Mouse (Mus musculus) midbrain, embryonic 10.5 days (tissue): ENCODE data around the gene Nop53. TPM values are rescaled to one million over a fixed set of nuclear protein-coding genes. Genes with fewer than 3 reads are reported as not detected.
"Not testable (repeated sequence)": the region's sequence is repeated elsewhere in the genome, so short reads cannot be mapped to it uniquely, and the experiment has no call there.

Experiments used
- DNase-seq: peaks from one replicate; pipeline ENCODE4 v3.0.0-alpha.2; 2017; ENCODE audit warnings: low spot score
- H3K27ac ChIP-seq: fragments of 300-500 bp; sonication (generic); replicated peaks from 2 replicates; pipeline ENCODE4 v1.5.1; 2016; ENCODE audit warnings: mild to moderate bottlenecking
- H3K27me3 ChIP-seq: fragments of 300-500 bp; sonication (generic); 2 replicates; pipeline ENCODE4 v1.6.1; 2016; ENCODE audit warnings: low read depth, mild to moderate bottlenecking; ENCODE audit not compliant: poor library complexity, severe bottlenecking
- H3K36me3 ChIP-seq: fragments of 300-500 bp; sonication (generic); 2 replicates; pipeline ENCODE4 v1.6.1; 2016; ENCODE audit warnings: mild to moderate bottlenecking, moderate library complexity
- H3K4me1 ChIP-seq: fragments of 300-500 bp; sonication (generic); 2 replicates; pipeline ENCODE4 v1.6.1; 2016
- H3K4me3 ChIP-seq: fragments of 300-500 bp; sonication (generic); 2 replicates; pipeline ENCODE4 v1.5.1; 2016; ENCODE audit warnings: mild to moderate bottlenecking, moderate library complexity
- H3K9me3 ChIP-seq: fragments of 300-500 bp; sonication (generic); replicated peaks from 2 replicates; pipeline ENCODE4 v1.6.1; 2016; ENCODE audit warnings: mild to moderate bottlenecking
- WGBS: fragments of 180-500 bp; shearing (Covaris S2); methylation state at CpG from one replicate; pipeline ENCODE4 v1.1.7; 2016; 5-methylcytosine and 5-hydroxymethylcytosine counted together
- polyA plus RNA-seq: library from polyadenylated mRNA; unstranded; fragments of >200 nt; fragmentation: Nextera tagmentation; extraction: Ambion mirVana; gene quantifications from 2 replicates; pipeline ENCODE4 v1.2.1, GENCODE M21; 2016

Gene Nop53
- polyA plus RNA-seq, 1 experiment from 2014 or later = 183 TPM

GRCm38 (mm10) chr7:15933437-15934359 is 12.2 kb downstream of the Nop53 start:
- Histone ChIP-seq H3K27ac (no peak overlapping the region), H3K4me1 (no peaks in the 10 kb centered on the region), H3K9me3 (peaks cover 10% of the 10 kb centered on the region), H3K36me3 (peaks cover 40% of the 10 kb centered on the region), H3K27me3 (no peaks in the 10 kb centered on the region), H3K4me3 (no peak overlapping the region)
- no peak for DNase-seq
- WGBS = 71% methylated on average over 16 of the region's 16 CpGs

- 82% methylated on average over 3 of the region's 3 CpGs for WGBS
- Histone ChIP-seq H3K9me3 (peaks cover 10% of the 10 kb centered on the region), H3K4me1 (no peaks in the 10 kb centered on the region), H3K4me3 (no peak overlapping the region), H3K27me3 (no peaks in the 10 kb centered on the region), H3K27ac (no peak overlapping the region), H3K36me3 (peaks cover 20% of the 10 kb centered on the region)
- DNase-seq = no peak
These were observed 14.2 kb downstream of the Nop53 start for GRCm38 (mm10) chr7:15931635-15932034.

- H3K9me3 ChIP-seq = peaks cover 8% of the 10 kb centered on the region
- H3K27me3 ChIP-seq = no peaks in the 10 kb centered on the region
- no peak for DNase-seq
- peaks cover 9% of the 10 kb centered on the region for H3K36me3 ChIP-seq
- H3K4me1 ChIP-seq = no peaks in the 10 kb centered on the region
- no peak overlapping the region for H3K27ac ChIP-seq
- WGBS = 63% methylated on average over 2 of the region's 2 CpGs
- no peak overlapping the region for H3K4me3 ChIP-seq
These were observed 15.3 kb downstream of the Nop53 start for GRCm38 (mm10) chr7:15930543-15930942.

GRCm38 (mm10) chr7:15929910-15930309 is 16.0 kb downstream of the Nop53 start:
- Histone ChIP-seq H3K27ac (no peak overlapping the region), H3K9me3 (peaks cover 2% of the 10 kb centered on the region; the same call in 1 of the 2 replicates), H3K4me3 (no peak overlapping the region), H3K36me3 (peaks cover 3% of the 10 kb centered on the region), H3K27me3 (no peaks in the 10 kb centered on the region), H3K4me1 (no peaks in the 10 kb centered on the region)
- 36% methylated on average over 4 of the region's 4 CpGs for WGBS
- DNase-seq = peak; percentile 42

- H3K4me1 ChIP-seq = peaks cover 26% of the 10 kb centered on the region
- H3K27ac ChIP-seq = peak within 1 kb of the TSS; percentile 98
- WGBS = under 1% methylated on average over 33 of the region's 33 CpGs
- peak; percentile 93 for DNase-seq
- H3K27me3 ChIP-seq = peaks cover 17% of the 10 kb centered on the region
- peaks cover 36% of the 10 kb centered on the region for H3K36me3 ChIP-seq
- H3K9me3 ChIP-seq = no peaks in the 10 kb centered on the region; the same call in 1 of the 2 replicates
- H3K4me3 ChIP-seq = peak within 1 kb of the TSS; percentile 82
These were observed 23.6 kb downstream of the Nop53 start, which contains the start of gene Selenow for GRCm38 (mm10) chr7:15922220-15922773. TSS of gene Selenow (minus strand) at chr7:15922402.

- peaks cover 41% of the 10 kb centered on the region for H3K36me3 ChIP-seq
- peaks cover 26% of the 10 kb centered on the region for H3K4me1 ChIP-seq
- no peaks in the 10 kb centered on the region; the same call in 1 of the 2 replicates for H3K9me3 ChIP-seq
- peak overlapping the region; percentile 98 for H3K27ac ChIP-seq
- peaks cover 17% of the 10 kb centered on the region for H3K27me3 ChIP-seq
- 2% methylated on average over 10 of the region's 10 CpGs for WGBS
- H3K4me3 ChIP-seq = peak overlapping the region; percentile 82
- peak; percentile 68 for DNase-seq
These were observed 24.1 kb downstream of the Nop53 start for GRCm38 (mm10) chr7:15921796-15922195.

GRCm38 (mm10) chr7:15920645-15921190 is 25.2 kb downstream of the Nop53 start:
- Histone ChIP-seq H3K4me3 (peak overlapping the region; percentile 82), H3K36me3 (peaks cover 49% of the 10 kb centered on the region), H3K9me3 (no peaks in the 10 kb centered on the region; the same call in 1 of the 2 replicates), H3K27ac (peak overlapping the region; percentile 98; the same call in 1 of the 2 replicates), H3K4me1 (peaks cover 26% of the 10 kb centered on the region), H3K27me3 (peaks cover 17% of the 10 kb centered on the region)
- no peak for DNase-seq
- WGBS = 87% methylated on average over 6 of the region's 6 CpGs

- Histone ChIP-seq H3K4me1 (peaks cover 26% of the 10 kb centered on the region), H3K27me3 (peaks cover 17% of the 10 kb centered on the region), H3K36me3 (peaks cover 49% of the 10 kb centered on the region), H3K4me3 (peak overlapping the region; percentile 82), H3K27ac (no peak overlapping the region), H3K9me3 (no peaks in the 10 kb centered on the region; the same call in 1 of the 2 replicates)
- DNase-seq = no peak
- WGBS = 91% methylated on average over 9 of the region's 9 CpGs
These were observed 25.9 kb downstream of the Nop53 start for GRCm38 (mm10) chr7:15919947-15920346.

GRCm38 (mm10) chr7:15918371-15918770 is 27.5 kb downstream of the Nop53 start:
- H3K27me3 ChIP-seq = peaks cover 5% of the 10 kb centered on the region

GRCm38 (mm10) chr7:15916996-15917395 is 28.9 kb downstream of the Nop53 start:
- Histone ChIP-seq H3K4me1 (peaks cover 25% of the 10 kb centered on the region), H3K36me3 (peaks cover 49% of the 10 kb centered on the region), H3K4me3 (no peak overlapping the region), H3K9me3 (no peaks in the 10 kb centered on the region; the same call in 1 of the 2 replicates), H3K27ac (no peak overlapping the region), H3K27me3 (no peaks in the 10 kb centered on the region)
- WGBS = 86% methylated on average over 4 of the region's 4 CpGs
- no peak for DNase-seq

More at GRCm38 (mm10) chr7:15918371-15918770, 27.5 kb downstream of the Nop53 start:
- Histone ChIP-seq H3K9me3 (no peaks in the 10 kb centered on the region; the same call in 1 of the 2 replicates), H3K36me3 (peaks cover 49% of the 10 kb centered on the region), H3K4me3 (no peak overlapping the region), H3K27ac (no peak overlapping the region), H3K4me1 (peaks cover 26% of the 10 kb centered on the region)
- DNase-seq = no peak

GRCm38 (mm10) chr7:15916134-15916723 is 29.6 kb downstream of the Nop53 start:
- Histone ChIP-seq H3K9me3 (no peaks in the 10 kb centered on the region; the same call in 1 of the 2 replicates), H3K36me3 (peaks cover 49% of the 10 kb centered on the region), H3K27me3 (no peaks in the 10 kb centered on the region), H3K4me3 (no peak overlapping the region), H3K4me1 (peaks cover 23% of the 10 kb centered on the region), H3K27ac (no peak overlapping the region)
- DNase-seq = no peak
- WGBS = 83% methylated on average over 3 of the region's 3 CpGs

- DNase-seq, H3K9me3 ChIP-seq, H3K4me3 ChIP-seq, H3K27ac ChIP-seq, H3K27me3 ChIP-seq: not testable (repeated sequence)
- Histone ChIP-seq H3K4me1 (peaks cover 17% of the 10 kb centered on the region), H3K36me3 (peaks cover 48% of the 10 kb centered on the region)
- WGBS = 90% methylated on average over 4 of the region's 4 CpGs
These were observed 30.2 kb downstream of the Nop53 start for GRCm38 (mm10) chr7:15915695-15916094.
